ENCODE assay signal across 8 mouse cellular contexts in the genomic region with DNA sequence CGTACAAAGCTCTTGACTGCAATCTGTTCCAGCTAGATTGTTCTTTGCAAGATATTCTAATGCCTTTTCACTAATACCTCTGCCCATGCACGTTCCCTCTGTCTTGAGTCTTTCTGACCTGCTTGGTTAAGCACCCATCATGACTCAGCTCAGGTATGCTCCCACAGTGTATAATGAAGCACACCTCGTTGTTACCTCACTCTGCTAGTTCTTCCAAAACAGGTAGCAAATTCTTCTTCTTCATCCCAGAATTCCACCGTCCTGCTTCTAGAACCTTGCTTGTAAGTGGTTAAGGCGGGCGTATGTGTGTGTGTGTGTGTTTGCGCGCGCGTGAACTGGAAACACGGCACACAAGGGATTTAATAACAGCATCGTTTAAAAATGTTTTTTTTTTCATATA. TPM values are rescaled to one million over a fixed set of nuclear protein-coding genes. Genes with fewer than 3 reads are reported as not detected.
DNase-seq lines count a peak whose midpoint lies in the region; ATAC-seq and TF ChIP-seq lines count a peak whose summit lies in the region.

No protein-coding gene starts in this region.

- TF ChIP-seq CTCF in kidney, adult 2 months (conservative IDR thresholded peaks at IDR 0.05; ENCODE audit: insufficient read depth, insufficient read length, low read depth, low read length), result no peak
- TF ChIP-seq CTCF in bone marrow, adult 2 months (IDR thresholded peaks at IDR 0.05; ENCODE audit: control insufficient read depth, insufficient read depth, low read length), result no peak

- DNase-seq in kidney, adult 2 months, result no peak
- DNase-seq in kidney, postnatal 36 days, result no peak
- DNase-seq in hindbrain, embryonic 11.5 days (ENCODE audit: low spot score), result no peak
- DNase-seq in c-Kit-positive CD71-positive TER-119-positive erythroid progenitor cells, embryonic 14.5 days (ENCODE audit: low spot score), result no peak
- DNase-seq in layer of hippocampus, postnatal 14 days (ENCODE audit: low spot score in 2 of 2), result no peak
- DNase-seq in yolk sac, embryonic 10.5 days (ENCODE audit: low spot score), result no peak

- peak overlapping the region; percentile 61 for H3K4me2 ChIP-seq in hindbrain, embryonic 11.5 days (replicated peaks; ENCODE audit: low read depth, low read length)

- H3K27ac ChIP-seq in kidney, adult 2 months (ENCODE audit: insufficient read depth, low read depth, low read length), result peak overlapping the region; percentile 81; the same call in 1 of the 2 replicates
- no peak overlapping the region for H3K27ac ChIP-seq in bone marrow, adult 2 months (ENCODE audit: control insufficient read depth, insufficient read depth, low read depth, low read length, poor library complexity)
- H3K27ac ChIP-seq in hindbrain, embryonic 11.5 days (ENCODE audit: low read depth, low read length), result no peak overlapping the region

- H3K4me3 ChIP-seq in kidney, adult 2 months (ENCODE audit: insufficient read depth, low read depth, low read length), result peak overlapping the region; percentile 67
- H3K4me3 ChIP-seq in bone marrow, adult 2 months (replicated peaks; ENCODE audit: control insufficient read depth, low read depth, low read length), result peak overlapping the region; percentile 64
- H3K4me3 ChIP-seq in hindbrain, embryonic 11.5 days (ENCODE audit: low read depth, low read length), result peak overlapping the region; percentile 52

- H3K9me3 ChIP-seq in hindbrain, embryonic 11.5 days (ENCODE audit: control insufficient read depth, low read length), result no peaks in the 10 kb centered on the region

- no peaks in the 10 kb centered on the region for H3K27me3 ChIP-seq in kidney, adult 2 months (replicated peaks; ENCODE audit: control insufficient read depth, insufficient read depth, low read length)
- H3K27me3 ChIP-seq in hindbrain, embryonic 11.5 days (ENCODE audit: control insufficient read depth, insufficient read depth, low read length), result no peaks in the 10 kb centered on the region

- under 1% methylated on average over 12 of the region's 12 CpGs for WGBS in kidney, adult 2 months
- WGBS in bone marrow, adult 2 months, result 4% methylated on average over 12 of the region's 12 CpGs
- 4% methylated on average over 12 of the region's 12 CpGs for WGBS in hindbrain, embryonic 11.5 days

- no peaks in the 10 kb centered on the region for H3K4me1 ChIP-seq in kidney, adult 2 months (ENCODE audit: control insufficient read depth, insufficient read depth, low read length)
- no peaks in the 10 kb centered on the region; the same call in 1 of the 2 replicates for H3K4me1 ChIP-seq in bone marrow, adult 2 months (ENCODE audit: control insufficient read depth, insufficient read depth, low read length)
- no peaks in the 10 kb centered on the region for H3K4me1 ChIP-seq in hindbrain, embryonic 11.5 days (replicated peaks; ENCODE audit: control insufficient read depth, insufficient read depth, low read length)

- ATAC-seq in hindbrain, embryonic 11.5 days (ENCODE audit: low FRiP score), result peak; percentile 63
- ATAC-seq in megakaryocyte, adult 5-6 weeks (ENCODE audit: poor library complexity, severe bottlenecking), result peak; percentile 16; the same call in 1 of the 2 replicates

- peak overlapping the region; percentile 48 for H3K9ac ChIP-seq in hindbrain, embryonic 11.5 days (ENCODE audit: low read depth, low read length)

- TF ChIP-seq POLR2A in kidney, adult 2 months (IDR thresholded peaks at IDR 0.05; ENCODE audit: low read depth, low read length), result no peak
- TF ChIP-seq POLR2A in bone marrow, adult 2 months (IDR thresholded peaks at IDR 0.05; ENCODE audit: borderline replicate concordance, control insufficient read depth, low read depth, low read length), result no peak

- no peaks in the 10 kb centered on the region for H3K36me3 ChIP-seq in kidney, adult 2 months (ENCODE audit: control insufficient read depth, insufficient read depth, low read length)
- H3K36me3 ChIP-seq in hindbrain, embryonic 11.5 days (ENCODE audit: control insufficient read depth, insufficient read depth, low read length), result no peaks in the 10 kb centered on the region

RNA-seq across cellular contexts. Expression of a gene that starts 0.4 kb away (rescaled TPM):
- 10.6 and 13.8 TPM in 2 replicates for polyA plus RNA-seq in kidney, adult 2 months (2012; rRNA removed)
- polyA plus RNA-seq in bone marrow, adult 2 months (2011; ENCODE audit: insufficient read depth, insufficient read length, low replicate concordance, missing spikeins), result 21.1 and 22.5 TPM in 2 replicates
- 61.0 and 67.8 TPM in 2 replicates for polyA plus RNA-seq in hindbrain, embryonic 11.5 days (2014; fragmentation: Nextera tagmentation; extraction: Ambion mirVana)
- total RNA-seq in megakaryocyte, adult 5-6 weeks (2015), result 25.5 and 28.2 TPM in 2 replicates
- 29.4 and 34.5 TPM in 2 replicates for total RNA-seq in megakaryocyte, adult 5-6 weeks (2017)
- total RNA-seq in layer of hippocampus, postnatal 14 days (2021), result 10 to 100 TPM; 16.4 to 16.6 TPM

RNA-seq across cellular contexts. Expression of a gene that starts 41.0 kb away (rescaled TPM):
- 3.6 and 4.8 TPM in 2 replicates for polyA plus RNA-seq in kidney, adult 2 months (2012; rRNA removed)
- 0.99 and 1.1 TPM in 2 replicates for polyA plus RNA-seq in bone marrow, adult 2 months (2011; ENCODE audit: insufficient read depth, insufficient read length, low replicate concordance, missing spikeins)
- polyA plus RNA-seq in hindbrain, embryonic 11.5 days (2014; fragmentation: Nextera tagmentation; extraction: Ambion mirVana), result 27.0 and 30.3 TPM in 2 replicates
- 1.3 and 1.4 TPM in 2 replicates for total RNA-seq in megakaryocyte, adult 5-6 weeks (2015)
- total RNA-seq in megakaryocyte, adult 5-6 weeks (2017), result 0.95 and 2.4 TPM in 2 replicates
- 100 to 1,000 TPM; 143 to 146 TPM for total RNA-seq in layer of hippocampus, postnatal 14 days (2021)
